24 mouse cellular contexts compared by ENCODE assay signal in genomic region chr2:76237638-76238420, GRCm38 (mm10).
"Had no signal": no experiment of that assay in that cellular context is flagged by ENCODE, and none has a peak within 500 bp of the region (broad histone marks: within the 10 kb centered on the region; RNA-seq: fewer than 3 reads in every experiment).

No protein-coding gene starts in this region.

- H3K27ac ChIP-seq: heart, adult 2 months; heart, embryonic 13.5 days; heart, embryonic 15.5 days; hindbrain, embryonic 13.5 days; hindbrain, embryonic 15.5 days; hindbrain, postnatal 0 days; intestine, embryonic 15.5 days; left cerebral cortex, adult 2 months; limb, embryonic 10.5 days; limb, embryonic 12.5 days had no signal

- H3K9me3 ChIP-seq: heart, embryonic 15.5 days; hindbrain, embryonic 13.5 days; hindbrain, embryonic 15.5 days; intestine, embryonic 15.5 days; limb, embryonic 10.5 days; limb, embryonic 12.5 days had no signal

- H3K4me2 ChIP-seq: heart, embryonic 11.5 days; heart, embryonic 13.5 days; heart, embryonic 15.5 days; hindbrain, embryonic 13.5 days; hindbrain, embryonic 15.5 days; intestine, embryonic 15.5 days; limb, embryonic 12.5 days; liver, embryonic 11.5 days had no signal

- H3K4me1 ChIP-seq: hindbrain, embryonic 13.5 days; hindbrain, embryonic 15.5 days; intestine, embryonic 15.5 days; limb, embryonic 10.5 days; limb, embryonic 12.5 days had no signal

- H3K4me3 ChIP-seq: heart, adult 2 months; heart, embryonic 13.5 days; heart, embryonic 15.5 days; hindbrain, embryonic 13.5 days; hindbrain, embryonic 15.5 days; intestine, embryonic 15.5 days; left cerebral cortex, adult 2 months; limb, embryonic 10.5 days; limb, embryonic 12.5 days had no signal

- ATAC-seq: hindbrain, postnatal 0 days; intestine, embryonic 15.5 days; intestine, postnatal 0 days had no signal

- H3K9ac ChIP-seq: heart, embryonic 13.5 days; heart, embryonic 15.5 days; hindbrain, embryonic 13.5 days; hindbrain, embryonic 15.5 days; intestine, embryonic 15.5 days; limb, embryonic 12.5 days had no signal

- H3K36me3 ChIP-seq: heart, embryonic 13.5 days; heart, embryonic 15.5 days; hindbrain, embryonic 13.5 days; hindbrain, embryonic 15.5 days; intestine, embryonic 15.5 days; limb, embryonic 10.5 days; limb, embryonic 12.5 days had no signal

- H3K27me3 ChIP-seq: heart, embryonic 13.5 days; heart, embryonic 15.5 days; hindbrain, embryonic 13.5 days; hindbrain, embryonic 15.5 days; intestine, embryonic 15.5 days; limb, embryonic 12.5 days had no signal

- DNase-seq: gastrocnemius, postnatal 14 days; gastrocnemius, postnatal 36 days; heart, adult 2 months; heart, postnatal 14 days; heart, postnatal 36 days; kidney, adult 18-20 months; kidney, adult 8-10 months; kidney, postnatal 10 days; kidney, postnatal 25 days; kidney, postnatal 4 days; layer of hippocampus, adult 9-11 months; liver had no signal
